Comparison of ENCODE assay signal across 14 mouse cellular contexts in genomic region chr17:49690607-49691454, GRCm38 (mm10).
DNase-seq lines count a peak whose midpoint lies in the region; ATAC-seq and TF ChIP-seq lines count a peak whose summit lies in the region.
"Had no signal": no experiment of that assay in that cellular context is flagged by ENCODE, and none has a peak within 500 bp of the region (broad histone marks: within the 10 kb centered on the region; RNA-seq: fewer than 3 reads in every experiment).

No protein-coding gene starts in this region.

- DNase-seq in forebrain, embryonic 10.5 days (ENCODE audit: extremely low spot score, low spot score): no peak
- DNase-seq in lung, postnatal 4 days: no peak
- peak; percentile 67 for DNase-seq in forebrain, postnatal 0 days
- peak; percentile 22 for DNase-seq in retina, embryonic 14.5 days (ENCODE audit: low spot score)
- DNase-seq in adrenal gland, postnatal 14 days: no peak
- DNase-seq in adrenal gland, postnatal 4 days (ENCODE audit: low spot score in 2 of 2): no peak
- DNase-seq: cerebellum, adult 9-10 months; right cerebral cortex, postnatal 25 days; thymus, adult 18-20 months had no signal

- H3K4me3 ChIP-seq in forebrain, embryonic 15.5 days: no peak overlapping the region
- no peak overlapping the region for H3K4me3 ChIP-seq in forebrain, embryonic 10.5 days
- H3K4me3 ChIP-seq in lung, embryonic 16.5 days (ENCODE audit: low read length): no peak overlapping the region
- H3K4me3 ChIP-seq in forebrain, postnatal 0 days (ENCODE audit: low read depth, low read length): no peak overlapping the region
- H3K4me3 ChIP-seq: erythroblast, embryonic 14.5 days; hindbrain, embryonic 10.5 days; myocyte had no signal

- no peak overlapping the region for H3K4me2 ChIP-seq in forebrain, embryonic 15.5 days (replicated peaks)
- H3K4me2 ChIP-seq in lung, embryonic 16.5 days (ENCODE audit: low read depth, low read length): no peak overlapping the region
- H3K4me2 ChIP-seq in forebrain, postnatal 0 days (ENCODE audit: low read depth): no peak overlapping the region

- no peak for TF ChIP-seq CTCF in forebrain, postnatal 0 days (IDR thresholded peaks at IDR 0.05; ENCODE audit: low read depth)

- WGBS in forebrain, embryonic 15.5 days: 36% methylated on average over 10 of the region's 10 CpGs
- WGBS in forebrain, embryonic 10.5 days: 83% methylated on average over 10 of the region's 10 CpGs
- WGBS in lung, embryonic 16.5 days: 40% methylated on average over 10 of the region's 10 CpGs
- WGBS in forebrain, postnatal 0 days: 29% methylated on average over 10 of the region's 10 CpGs

- H3K9me3 ChIP-seq in forebrain, embryonic 15.5 days: no peaks in the 10 kb centered on the region
- H3K9me3 ChIP-seq in forebrain, embryonic 10.5 days: no peaks in the 10 kb centered on the region
- 0 out of 2 replicates have a peak, but pooled peaks cover 2% of the 10 kb centered on the region for H3K9me3 ChIP-seq in lung, embryonic 16.5 days (ENCODE audit: control insufficient read depth, low read length)
- H3K9me3 ChIP-seq in forebrain, postnatal 0 days (ENCODE audit: low read length): no peaks in the 10 kb centered on the region

- H3K27ac ChIP-seq in forebrain, embryonic 15.5 days (replicated peaks): peak overlapping the region; percentile 70
- H3K27ac ChIP-seq in forebrain, embryonic 10.5 days: no peak overlapping the region
- H3K27ac ChIP-seq in lung, embryonic 16.5 days (ENCODE audit: low read length): peak overlapping the region; percentile 11; the same call in 1 of the 2 replicates
- H3K27ac ChIP-seq in forebrain, postnatal 0 days (ENCODE audit: low read depth, low read length): peak overlapping the region; percentile 66
- H3K27ac ChIP-seq: hindbrain, embryonic 10.5 days had no signal

- peaks cover 17% of the 10 kb centered on the region for H3K4me1 ChIP-seq in forebrain, embryonic 15.5 days
- peaks cover 11% of the 10 kb centered on the region; the same call in 1 of the 2 replicates for H3K4me1 ChIP-seq in forebrain, embryonic 10.5 days
- H3K4me1 ChIP-seq in lung, embryonic 16.5 days (replicated peaks; ENCODE audit: control insufficient read depth, insufficient read depth, low read length): peaks cover 9% of the 10 kb centered on the region; the same call in 1 of the 2 replicates
- peaks cover 13% of the 10 kb centered on the region for H3K4me1 ChIP-seq in forebrain, postnatal 0 days (ENCODE audit: insufficient read depth)

- H3K9ac ChIP-seq in forebrain, embryonic 15.5 days (replicated peaks): no peak overlapping the region
- H3K9ac ChIP-seq in lung, embryonic 16.5 days (ENCODE audit: low read length): no peak overlapping the region
- no peak overlapping the region for H3K9ac ChIP-seq in forebrain, postnatal 0 days

- H3K27me3 ChIP-seq in forebrain, embryonic 15.5 days: no peaks in the 10 kb centered on the region
- no peaks in the 10 kb centered on the region for H3K27me3 ChIP-seq in forebrain, embryonic 10.5 days (ENCODE audit: poor library complexity, severe bottlenecking)
- no peaks in the 10 kb centered on the region for H3K27me3 ChIP-seq in lung, embryonic 16.5 days (ENCODE audit: control insufficient read depth, insufficient read depth, low read depth, low read length)
- H3K27me3 ChIP-seq in forebrain, postnatal 0 days (ENCODE audit: insufficient read depth, low read length): no peaks in the 10 kb centered on the region

- peak; percentile 49 for ATAC-seq in forebrain, embryonic 15.5 days (replicated peaks)
- ATAC-seq in lung, embryonic 16.5 days (ENCODE audit: low read depth): no peak
- peak; percentile 74 for ATAC-seq in forebrain, postnatal 0 days

- H3K36me3 ChIP-seq in forebrain, embryonic 15.5 days: no peaks in the 10 kb centered on the region
- H3K36me3 ChIP-seq in forebrain, embryonic 10.5 days (replicated peaks): no peaks in the 10 kb centered on the region
- H3K36me3 ChIP-seq in lung, embryonic 16.5 days (ENCODE audit: control insufficient read depth, insufficient read depth, low read length): no peaks in the 10 kb centered on the region
- H3K36me3 ChIP-seq in forebrain, postnatal 0 days (ENCODE audit: insufficient read depth): no peaks in the 10 kb centered on the region
- H3K36me3 ChIP-seq: hindbrain, embryonic 10.5 days had no signal

Comparison
In these comparisons a context has a peak if more than half of its experiments do, and no peak if none do; other contexts are left out.
1. DNase-seq: peak in forebrain, postnatal 0 days (single experiment) and retina, embryonic 14.5 days (single experiment); none in forebrain, embryonic 10.5 days (single experiment), lung, postnatal 4 days (0 of 2), adrenal gland, postnatal 14 days (single experiment) and adrenal gland, postnatal 4 days (0 of 2).